ENCODE assay signal across 9 mouse cellular contexts in genomic region chr6:91156062-91156461, GRCm38 (mm10). TPM values are rescaled to one million over a fixed set of nuclear protein-coding genes. Genes with fewer than 3 reads are reported as not detected.
DNase-seq lines count a peak whose midpoint lies in the region; ATAC-seq lines count a peak whose summit lies in the region.
"Had no signal": no experiment of that assay in that cellular context is flagged by ENCODE, and none has a peak within 500 bp of the region (broad histone marks: within the 10 kb centered on the region; RNA-seq: fewer than 3 reads in every experiment).

No protein-coding gene starts in this region.

- H3K27ac ChIP-seq in kidney, embryonic 15.5 days = peak overlapping the region; percentile 34; the same call in 1 of the 2 replicates
- H3K27ac ChIP-seq in embryonic facial prominence, embryonic 15.5 days (replicated peaks) = peak overlapping the region; percentile 83
- H3K27ac ChIP-seq in hindbrain, embryonic 16.5 days (ENCODE audit: low read depth, low read length) = peak overlapping the region; percentile 85
- H3K27ac ChIP-seq in midbrain, embryonic 16.5 days (ENCODE audit: low read length) = peak overlapping the region; percentile 87

- H3K9ac ChIP-seq in kidney, embryonic 15.5 days = no peak overlapping the region
- H3K9ac ChIP-seq in embryonic facial prominence, embryonic 15.5 days = no peak overlapping the region
- peak overlapping the region; percentile 83; the same call in 1 of the 2 replicates for H3K9ac ChIP-seq in hindbrain, embryonic 16.5 days (ENCODE audit: low read depth, low read length)
- H3K9ac ChIP-seq in midbrain, embryonic 16.5 days (ENCODE audit: low read depth, low read length) = peak overlapping the region; percentile 88; the same call in 1 of the 2 replicates

- no peaks in the 10 kb centered on the region for H3K36me3 ChIP-seq in kidney, embryonic 15.5 days
- H3K36me3 ChIP-seq in embryonic facial prominence, embryonic 15.5 days = 0 out of 2 replicates have a peak, but pooled peaks cover 4% of the 10 kb centered on the region
- no peaks in the 10 kb centered on the region for H3K36me3 ChIP-seq in hindbrain, embryonic 16.5 days (ENCODE audit: control insufficient read depth, insufficient read depth, low read length)
- H3K36me3 ChIP-seq in midbrain, embryonic 16.5 days (ENCODE audit: control insufficient read depth, insufficient read depth, low read length) = no peaks in the 10 kb centered on the region

- no peak for ATAC-seq in kidney, embryonic 15.5 days (replicated peaks; ENCODE audit: low FRiP score)
- ATAC-seq in embryonic facial prominence, embryonic 15.5 days (ENCODE audit: insufficient number of reproducible peaks, low FRiP score, low TSS enrichment, low read depth) = no peak
- no peak for ATAC-seq in hindbrain, embryonic 16.5 days
- ATAC-seq in midbrain, embryonic 16.5 days = no peak
- ATAC-seq in monocyte, adult 5-6 weeks (replicated peaks; ENCODE audit: insufficient number of reproducible peaks, low FRiP score, low TSS enrichment, poor library complexity, severe bottlenecking) = no peak

- peak overlapping the region; percentile 86 for H3K4me2 ChIP-seq in kidney, embryonic 15.5 days
- peak overlapping the region; percentile 84 for H3K4me2 ChIP-seq in embryonic facial prominence, embryonic 15.5 days (replicated peaks)
- H3K4me2 ChIP-seq in hindbrain, embryonic 16.5 days (ENCODE audit: low read length) = peak overlapping the region; percentile 82
- H3K4me2 ChIP-seq in midbrain, embryonic 16.5 days (ENCODE audit: low read length) = peak overlapping the region; percentile 90

- H3K4me1 ChIP-seq in kidney, embryonic 15.5 days = peaks cover 60% of the 10 kb centered on the region
- peaks cover 66% of the 10 kb centered on the region for H3K4me1 ChIP-seq in embryonic facial prominence, embryonic 15.5 days
- H3K4me1 ChIP-seq in hindbrain, embryonic 16.5 days (ENCODE audit: control insufficient read depth, insufficient read depth, low read depth, low read length) = peaks cover 78% of the 10 kb centered on the region
- peaks cover 86% of the 10 kb centered on the region for H3K4me1 ChIP-seq in midbrain, embryonic 16.5 days (ENCODE audit: control insufficient read depth, insufficient read depth, low read length)

- peak overlapping the region; percentile 69 for H3K4me3 ChIP-seq in kidney, embryonic 15.5 days (replicated peaks)
- peak overlapping the region; percentile 66 for H3K4me3 ChIP-seq in embryonic facial prominence, embryonic 15.5 days (replicated peaks)
- peak overlapping the region; percentile 70 for H3K4me3 ChIP-seq in hindbrain, embryonic 16.5 days (ENCODE audit: low read length)
- H3K4me3 ChIP-seq in midbrain, embryonic 16.5 days (ENCODE audit: low read depth, low read length) = peak overlapping the region; percentile 71

- DNase-seq in kidney, adult 11 months = no peak
- no peak for DNase-seq in thymus, postnatal 25 days
- no peak for DNase-seq in urinary bladder, postnatal 4 days (ENCODE audit: low spot score in 2 of 2)

- no peaks in the 10 kb centered on the region for H3K9me3 ChIP-seq in kidney, embryonic 15.5 days (replicated peaks)
- H3K9me3 ChIP-seq in embryonic facial prominence, embryonic 15.5 days (replicated peaks) = no peaks in the 10 kb centered on the region
- no peaks in the 10 kb centered on the region for H3K9me3 ChIP-seq in hindbrain, embryonic 16.5 days (ENCODE audit: control insufficient read depth, low read length)
- no peaks in the 10 kb centered on the region for H3K9me3 ChIP-seq in midbrain, embryonic 16.5 days (replicated peaks; ENCODE audit: control insufficient read depth, low read length, poor library complexity, severe bottlenecking)

- H3K27me3 ChIP-seq in kidney, embryonic 15.5 days = peaks cover 10% of the 10 kb centered on the region; the same call in 1 of the 2 replicates
- no peaks in the 10 kb centered on the region for H3K27me3 ChIP-seq in embryonic facial prominence, embryonic 15.5 days
- H3K27me3 ChIP-seq in hindbrain, embryonic 16.5 days (replicated peaks; ENCODE audit: control insufficient read depth, insufficient read depth, low read length) = no peaks in the 10 kb centered on the region
- H3K27me3 ChIP-seq in midbrain, embryonic 16.5 days (ENCODE audit: control insufficient read depth, insufficient read depth, low read depth, low read length) = no peaks in the 10 kb centered on the region

- WGBS in kidney, embryonic 15.5 days = 31% methylated on average over 4 of the region's 4 CpGs
- WGBS in embryonic facial prominence, embryonic 15.5 days = 15% methylated on average over 4 of the region's 4 CpGs
- WGBS in hindbrain, embryonic 16.5 days = 11% methylated on average over 4 of the region's 4 CpGs
- WGBS in midbrain, embryonic 16.5 days = 11% methylated on average over 4 of the region's 4 CpGs

RNA-seq across cellular contexts. Expression of gene Hdac11, which starts 0.4 kb away (rescaled TPM):
- polyA plus RNA-seq in kidney, embryonic 15.5 days (2015; fragmentation: Nextera tagmentation; extraction: Ambion mirVana) = 13.2 and 14.3 TPM in 2 replicates
- 12.2 and 14.1 TPM in 2 replicates for polyA plus RNA-seq in embryonic facial prominence, embryonic 15.5 days (2015; fragmentation: Nextera tagmentation; extraction: Ambion mirVana)
- 50.1 and 53.5 TPM in 2 replicates for polyA plus RNA-seq in hindbrain, embryonic 16.5 days (2015; fragmentation: Nextera tagmentation; extraction: Ambion mirVana)
- polyA plus RNA-seq in midbrain, embryonic 16.5 days (2015; fragmentation: Nextera tagmentation; extraction: Ambion mirVana) = 48.0 and 56.3 TPM in 2 replicates
- total RNA-seq in monocyte, adult 5-6 weeks (2017) = 0.43 to 1.6 TPM (median 1.3 TPM) in 3 replicates

RNA-seq across cellular contexts. Expression of gene Nup210, which starts 39.4 kb away (rescaled TPM):
- polyA plus RNA-seq in kidney, embryonic 15.5 days (2015; fragmentation: Nextera tagmentation; extraction: Ambion mirVana) = 22.8 and 24.2 TPM in 2 replicates
- 9.2 and 9.9 TPM in 2 replicates for polyA plus RNA-seq in embryonic facial prominence, embryonic 15.5 days (2015; fragmentation: Nextera tagmentation; extraction: Ambion mirVana)
- polyA plus RNA-seq in hindbrain, embryonic 16.5 days (2015; fragmentation: Nextera tagmentation; extraction: Ambion mirVana) = 15.0 and 21.2 TPM in 2 replicates
- 20.5 and 20.7 TPM in 2 replicates for polyA plus RNA-seq in midbrain, embryonic 16.5 days (2015; fragmentation: Nextera tagmentation; extraction: Ambion mirVana)
- 73.6 to 178 TPM (median 77.9 TPM) in 3 replicates for total RNA-seq in monocyte, adult 5-6 weeks (2017)

RNA-seq across cellular contexts. Expression of gene Fbln2, which starts 56.2 kb away (rescaled TPM):
- 38.9 and 56.4 TPM in 2 replicates for polyA plus RNA-seq in kidney, embryonic 15.5 days (2015; fragmentation: Nextera tagmentation; extraction: Ambion mirVana)
- polyA plus RNA-seq in embryonic facial prominence, embryonic 15.5 days (2015; fragmentation: Nextera tagmentation; extraction: Ambion mirVana) = 240 and 260 TPM in 2 replicates
- 29.7 and 34.2 TPM in 2 replicates for polyA plus RNA-seq in hindbrain, embryonic 16.5 days (2015; fragmentation: Nextera tagmentation; extraction: Ambion mirVana)
- 11.9 and 12.5 TPM in 2 replicates for polyA plus RNA-seq in midbrain, embryonic 16.5 days (2015; fragmentation: Nextera tagmentation; extraction: Ambion mirVana)
- total RNA-seq in monocyte, adult 5-6 weeks (2017) = not detected in 3 replicates
- total RNA-seq: hematopoietic stem cell, adult 5-6 weeks had no signal

Comparison
In these comparisons a context has a peak if more than half of its experiments do, and no peak if none do; other contexts are left out.
1. H3K27ac ChIP-seq: peak in every context shown above with its lines; median percentile 87 in midbrain, embryonic 16.5 days; 85 in hindbrain, embryonic 16.5 days; 83 in embryonic facial prominence, embryonic 15.5 days; 34 in kidney, embryonic 15.5 days.
2. H3K9ac ChIP-seq: peak in hindbrain, embryonic 16.5 days (single experiment) and midbrain, embryonic 16.5 days (single experiment); none in kidney, embryonic 15.5 days (single experiment) and embryonic facial prominence, embryonic 15.5 days (single experiment).
3. Peak in every context shown above with its lines, with median percentiles within 50 percentile points of each other: H3K4me2 ChIP-seq and H3K4me3 ChIP-seq.